Mouse (Mus musculus) stomach, embryonic 14.5 days (tissue): ENCODE data around the gene Tent5d. TPM values are rescaled to one million over a fixed set of nuclear protein-coding genes. Genes with fewer than 3 reads are reported as not detected.
A peak's percentile ranks its signal among the peaks of the same experiment; 100 is the strongest.

ENCODE experiments used
- ATAC-seq: fragments of 200-750 bp; cut with Nextera tagmentation; 2 replicates; pipeline ENCODE4 v1.8.0; 2017; ENCODE audit warnings: low read depth, moderate TSS enrichment; ENCODE audit not compliant: insufficient number of reproducible peaks, insufficient read depth, low FRiP score
- H3K27ac ChIP-seq: fragments of 300-500 bp; sonication (generic); 2 replicates; pipeline ENCODE4 v1.5.1; 2014; ENCODE audit warnings: mild to moderate bottlenecking, low read length, moderate library complexity, mixed read lengths
- H3K27me3 ChIP-seq: fragments of 300-500 bp; sonication (generic); 2 replicates; pipeline ENCODE4 v1.6.1; 2014; ENCODE audit warnings: low read length, control low read depth, mixed read lengths; ENCODE audit not compliant: control insufficient read depth, insufficient read depth
- H3K36me3 ChIP-seq: fragments of 300-500 bp; sonication (generic); 2 replicates; pipeline ENCODE4 v1.6.1; 2014; ENCODE audit warnings: mild to moderate bottlenecking, control low read depth, low read length, moderate library complexity, mixed read lengths; ENCODE audit not compliant: control insufficient read depth, insufficient read depth
- H3K4me1 ChIP-seq: fragments of 300-500 bp; sonication (generic); 2 replicates; pipeline ENCODE4 v1.6.1; 2014; ENCODE audit warnings: low read length, control low read depth, mixed read lengths; ENCODE audit not compliant: control insufficient read depth, insufficient read depth
- H3K4me2 ChIP-seq: fragments of 300-500 bp; sonication (generic); replicated peaks from 2 replicates; pipeline ENCODE4 v1.6.1; 2014; ENCODE audit warnings: low read depth, low read length, control low read depth
- H3K4me3 ChIP-seq: fragments of 300-500 bp; sonication (generic); 2 replicates; pipeline ENCODE4 v1.5.1; 2014; ENCODE audit warnings: low read depth, low read length, control low read depth
- H3K9ac ChIP-seq: fragments of 300-500 bp; sonication (generic); replicated peaks from 2 replicates; pipeline ENCODE4 v1.6.1; 2014; ENCODE audit warnings: low read depth, mild to moderate bottlenecking, control low read depth, low read length, moderate library complexity, mixed read lengths
- H3K9me3 ChIP-seq: fragments of 300-500 bp; sonication (generic); 2 replicates; pipeline ENCODE4 v1.6.1; 2016; ENCODE audit warnings: low read depth, low read length, control low read depth; ENCODE audit not compliant: control insufficient read depth
- WGBS: fragments of 180-500 bp; shearing (Covaris S2); extraction: QIAGEN DNeasy Blood & Tissue Kit; methylation state at CpG from one replicate; pipeline ENCODE4 v1.1.7; 2014; 5-methylcytosine and 5-hydroxymethylcytosine counted together
- polyA plus RNA-seq: library from polyadenylated mRNA; unstranded; fragments of >200 nt; fragmentation: Nextera tagmentation; extraction: Ambion mirVana; gene quantifications from 2 replicates; pipeline ENCODE4 v1.2.1, GENCODE M21; 2014

The Tent5d gene
- polyA plus RNA-seq, 1 experiment from 2014 or later, result 0.82 TPM

DNA sequence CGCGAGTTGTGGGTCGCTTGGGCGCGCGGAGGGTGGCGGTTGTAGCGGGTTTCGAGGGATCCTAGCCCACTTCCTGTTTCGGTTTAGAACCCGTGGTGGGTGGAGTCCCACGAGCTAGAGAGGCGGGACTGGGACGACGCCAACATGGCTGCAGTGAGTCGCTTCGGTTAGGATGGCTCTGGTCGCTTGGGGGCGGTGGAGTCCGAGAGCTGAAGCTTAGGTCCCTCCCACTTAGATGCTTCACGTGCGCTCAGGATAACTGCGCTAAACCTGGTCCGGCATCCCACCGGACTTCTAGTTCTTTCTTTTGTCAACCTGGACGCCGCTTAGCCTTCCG lies 23.8 kb downstream of the Tent5d start, which contains the start of gene 2610002M06Rik:
2610002M06Rik (minus strand) TSS at position 117 of the 337 bp plus-strand sequence.
- WGBS, result 13% methylated on average over 28 of the region's 28 CpGs
- H3K9me3 ChIP-seq, result no peaks in the 10 kb centered on the region
- no peak within 1 kb of the TSS for H3K27ac ChIP-seq
- peak; percentile 98 for ATAC-seq
- H3K27me3 ChIP-seq, result no peaks in the 10 kb centered on the region
- peak within 1 kb of the TSS; percentile 58 for H3K9ac ChIP-seq
- H3K4me2 ChIP-seq, result peak within 1 kb of the TSS; percentile 43
- no peaks in the 10 kb centered on the region for H3K4me1 ChIP-seq
- peak within 1 kb of the TSS; percentile 54 for H3K4me3 ChIP-seq
- H3K36me3 ChIP-seq, result no peaks in the 10 kb centered on the region

DNA sequence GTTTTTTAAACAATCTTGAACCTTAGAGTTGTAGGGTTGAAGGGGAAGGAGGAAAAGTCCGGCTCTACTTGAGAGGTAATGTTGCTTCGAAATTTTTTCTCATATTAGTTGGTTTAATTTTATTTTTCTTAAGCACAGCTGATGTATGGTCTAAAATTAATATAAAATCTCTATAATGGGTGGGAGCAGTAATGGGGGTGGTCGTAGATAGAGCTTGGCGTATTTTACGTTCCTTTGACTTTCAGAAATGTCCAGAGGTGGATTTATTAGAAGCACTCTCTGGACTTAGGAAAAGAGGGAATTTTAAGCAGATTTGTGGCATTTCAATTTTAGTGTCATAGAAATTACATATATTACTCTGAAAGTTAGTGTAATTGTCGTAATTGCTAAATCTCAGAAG lies 24.3 kb downstream of the Tent5d start:
- Histone ChIP-seq H3K27me3 (no peaks in the 10 kb centered on the region), H3K36me3 (no peaks in the 10 kb centered on the region), H3K27ac (no peak overlapping the region), H3K4me3 (no peak overlapping the region), H3K4me2 (peak overlapping the region; percentile 31), H3K9ac (no peak overlapping the region), H3K4me1 (no peaks in the 10 kb centered on the region), H3K9me3 (no peaks in the 10 kb centered on the region)
- 84% methylated on average over 6 of the region's 6 CpGs for WGBS
- no peak for ATAC-seq

DNA sequence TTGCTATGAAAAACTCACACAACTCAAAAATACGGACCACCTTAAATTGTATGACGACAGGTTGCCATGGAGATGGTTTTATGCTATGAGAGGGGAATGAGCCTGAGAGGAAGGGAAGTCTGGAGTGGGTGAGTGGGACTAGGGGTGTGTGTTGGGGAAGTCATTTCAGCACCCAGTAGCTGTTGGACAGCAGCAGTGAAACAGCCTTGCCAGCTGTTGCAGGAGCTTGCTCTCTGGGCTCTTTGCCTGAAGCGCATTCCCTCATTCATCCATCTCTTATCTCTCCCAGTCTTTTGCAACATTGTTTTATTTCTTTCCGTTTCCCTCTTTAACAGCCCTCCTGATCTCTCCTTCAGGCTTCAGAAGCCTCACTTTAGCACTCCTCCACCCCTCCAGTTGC lies 65.8 kb downstream of the Tent5d start:
- no peak overlapping the region for H3K9ac ChIP-seq
- H3K27me3 ChIP-seq, result no peaks in the 10 kb centered on the region
- H3K36me3 ChIP-seq, result no peaks in the 10 kb centered on the region
- no peak overlapping the region for H3K27ac ChIP-seq
- no peak overlapping the region for H3K4me2 ChIP-seq
- ATAC-seq, result no peak
- WGBS, result 23% methylated on average over 4 of the region's 4 CpGs
- H3K4me3 ChIP-seq, result no peak overlapping the region
- H3K9me3 ChIP-seq, result no peaks in the 10 kb centered on the region
- no peaks in the 10 kb centered on the region for H3K4me1 ChIP-seq

Other genes starting within 250 kb of the Tent5d start
- gene Tbx22, start 124.6 kb upstream of the Tent5d start, polyA plus RNA-seq, result not detected in 2 replicates
- 17.6 and 18.1 TPM in 2 replicates for gene 2610002M06Rik, start 23.7 kb downstream of the Tent5d start, polyA plus RNA-seq
- gene Gm732, start 155.9 kb downstream of the Tent5d start, polyA plus RNA-seq, result not detected in 2 replicates